8 mouse cellular contexts compared by ENCODE assay signal in the genomic region with DNA sequence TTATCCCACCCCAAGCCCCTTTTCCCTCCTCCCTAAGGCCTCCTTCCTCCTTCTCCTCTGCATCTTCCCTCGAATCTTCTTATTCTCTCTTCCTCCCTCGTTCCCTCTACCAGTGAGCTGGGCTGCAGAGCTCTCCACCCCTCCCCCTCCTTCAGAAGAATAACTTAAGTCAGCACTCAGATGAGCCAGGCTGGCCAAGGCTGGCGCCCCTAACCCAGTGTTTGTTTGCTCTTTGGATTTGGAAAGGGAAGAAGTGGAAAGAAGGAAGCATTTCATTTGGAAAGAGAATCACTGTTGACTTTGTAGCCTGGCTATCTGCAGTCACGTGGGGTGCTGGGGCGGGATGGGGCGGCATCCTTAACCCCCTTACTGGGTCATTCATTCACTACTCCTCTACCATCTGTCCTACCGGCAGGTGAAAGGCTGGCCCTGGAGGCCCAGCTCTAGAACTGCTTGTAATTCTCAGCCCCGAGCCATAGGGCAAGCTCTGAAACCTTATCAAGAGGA. TPM values are rescaled to one million over a fixed set of nuclear protein-coding genes. Genes with fewer than 3 reads are reported as not detected.
DNase-seq lines count a peak whose midpoint lies in the region; ATAC-seq and TF ChIP-seq lines count a peak whose summit lies in the region.

No protein-coding gene starts in this region.

- H3K27me3 ChIP-seq in heart, embryonic 13.5 days (replicated peaks), result peaks cover 4% of the 10 kb centered on the region; the same call in 1 of the 2 replicates
- H3K27me3 ChIP-seq in hindbrain, embryonic 12.5 days, result no peaks in the 10 kb centered on the region
- no peaks in the 10 kb centered on the region for H3K27me3 ChIP-seq in limb, embryonic 14.5 days (ENCODE audit: control insufficient read depth, insufficient read depth, low read length)
- no peaks in the 10 kb centered on the region for H3K27me3 ChIP-seq in stomach, postnatal 0 days (ENCODE audit: control insufficient read depth, insufficient read depth, low read length)

- no peak for TF ChIP-seq EP300 in stomach, postnatal 0 days (optimal IDR thresholded peaks at IDR 0.05)

- H3K4me1 ChIP-seq in heart, embryonic 13.5 days, result peaks cover 49% of the 10 kb centered on the region
- H3K4me1 ChIP-seq in hindbrain, embryonic 12.5 days, result peaks cover 45% of the 10 kb centered on the region
- H3K4me1 ChIP-seq in limb, embryonic 14.5 days (ENCODE audit: control insufficient read depth, insufficient read depth, low read length), result peaks cover 20% of the 10 kb centered on the region
- peaks cover 11% of the 10 kb centered on the region; the same call in 1 of the 2 replicates for H3K4me1 ChIP-seq in stomach, postnatal 0 days (replicated peaks; ENCODE audit: control insufficient read depth, insufficient read depth)

- no peak for TF ChIP-seq CTCF in stomach, postnatal 0 days (IDR thresholded peaks at IDR 0.05; ENCODE audit: low read depth)

- no peak for TF ChIP-seq POLR2A in limb, embryonic 14.5 days (IDR thresholded peaks at IDR 0.05; ENCODE audit: borderline replicate concordance, extremely low read depth, insufficient read depth, insufficient read length)

- peak overlapping the region; percentile 77 for H3K4me3 ChIP-seq in heart, embryonic 13.5 days
- peak overlapping the region; percentile 71 for H3K4me3 ChIP-seq in hindbrain, embryonic 12.5 days
- peak overlapping the region; percentile 68 for H3K4me3 ChIP-seq in limb, embryonic 14.5 days (replicated peaks; ENCODE audit: low read length)
- H3K4me3 ChIP-seq in stomach, postnatal 0 days (ENCODE audit: low read depth, low read length), result peak overlapping the region; percentile 75

- no peak for ATAC-seq in heart, embryonic 13.5 days (ENCODE audit: extremely low read depth, insufficient number of reproducible peaks, low FRiP score, low TSS enrichment)
- ATAC-seq in hindbrain, embryonic 12.5 days (ENCODE audit: low FRiP score), result no peak; the same call in 1 of the 2 replicates
- 0 out of 2 replicates have a peak, but pooled peaks have one; percentile 1 for ATAC-seq in limb, embryonic 14.5 days (ENCODE audit: low FRiP score, low read depth)
- ATAC-seq in stomach, postnatal 0 days (ENCODE audit: low FRiP score, low TSS enrichment), result peak; percentile 28

- DNase-seq in heart, adult 9 months (ENCODE audit: low spot score in 2 of 2), result no peak
- DNase-seq in cerebellum, adult 11-12 months, result peak; percentile 81
- no peak for DNase-seq in limb, embryonic 14.5 days (ENCODE audit: low spot score)
- peak; percentile 75 for DNase-seq in stomach, postnatal 0 days (ENCODE audit: low spot score)
- no peak for DNase-seq in gastrocnemius, adult 18-20 months (ENCODE audit: low spot score)
- no peak for DNase-seq in spleen, postnatal 36 days (ENCODE audit: low spot score in 2 of 2)

- no peaks in the 10 kb centered on the region for H3K9me3 ChIP-seq in heart, embryonic 13.5 days
- no peaks in the 10 kb centered on the region for H3K9me3 ChIP-seq in hindbrain, embryonic 12.5 days (replicated peaks)
- no peaks in the 10 kb centered on the region for H3K9me3 ChIP-seq in limb, embryonic 14.5 days (ENCODE audit: control insufficient read depth, low read length)
- H3K9me3 ChIP-seq in stomach, postnatal 0 days (ENCODE audit: control insufficient read depth, low read length), result no peaks in the 10 kb centered on the region

- H3K9ac ChIP-seq in heart, embryonic 13.5 days, result peak overlapping the region; percentile 77
- peak overlapping the region; percentile 78 for H3K9ac ChIP-seq in hindbrain, embryonic 12.5 days
- peak overlapping the region; percentile 59 for H3K9ac ChIP-seq in limb, embryonic 14.5 days (ENCODE audit: low read depth, low read length, severe bottlenecking)
- H3K9ac ChIP-seq in stomach, postnatal 0 days (ENCODE audit: low read length), result peak overlapping the region; percentile 52

- peak overlapping the region; percentile 67 for H3K27ac ChIP-seq in heart, embryonic 13.5 days (replicated peaks)
- H3K27ac ChIP-seq in hindbrain, embryonic 12.5 days, result peak overlapping the region; percentile 86
- peak overlapping the region; percentile 63; the same call in 1 of the 2 replicates for H3K27ac ChIP-seq in limb, embryonic 14.5 days (replicated peaks; ENCODE audit: low read depth, low read length)
- peak overlapping the region; percentile 86 for H3K27ac ChIP-seq in stomach, postnatal 0 days (replicated peaks)

- H3K4me2 ChIP-seq in heart, embryonic 13.5 days, result peak overlapping the region; percentile 91
- H3K4me2 ChIP-seq in hindbrain, embryonic 12.5 days (replicated peaks), result peak overlapping the region; percentile 87
- H3K4me2 ChIP-seq in limb, embryonic 14.5 days (replicated peaks; ENCODE audit: low read depth, low read length, severe bottlenecking), result peak overlapping the region; percentile 82
- H3K4me2 ChIP-seq in stomach, postnatal 0 days (replicated peaks; ENCODE audit: low read depth), result peak overlapping the region; percentile 93

- 19% methylated on average over 8 of the region's 8 CpGs for WGBS in heart, embryonic 13.5 days
- WGBS in hindbrain, embryonic 12.5 days, result 7% methylated on average over 8 of the region's 8 CpGs
- 22% methylated on average over 8 of the region's 8 CpGs for WGBS in limb, embryonic 14.5 days
- WGBS in stomach, postnatal 0 days, result 13% methylated on average over 8 of the region's 8 CpGs

- 0 out of 2 replicates have a peak, but pooled peaks cover 3% of the 10 kb centered on the region for H3K36me3 ChIP-seq in heart, embryonic 13.5 days
- no peaks in the 10 kb centered on the region for H3K36me3 ChIP-seq in hindbrain, embryonic 12.5 days
- 0 out of 2 replicates have a peak, but pooled peaks cover 4% of the 10 kb centered on the region for H3K36me3 ChIP-seq in limb, embryonic 14.5 days (ENCODE audit: control insufficient read depth, insufficient read depth, low read length)
- no peaks in the 10 kb centered on the region for H3K36me3 ChIP-seq in stomach, postnatal 0 days (ENCODE audit: control insufficient read depth, insufficient read depth, low read length)

RNA-seq across cellular contexts. Expression of a gene that starts 0.6 kb away (rescaled TPM):
- polyA plus RNA-seq in heart, embryonic 13.5 days (2015; fragmentation: Nextera tagmentation; extraction: Ambion mirVana), result 40.2 and 51.4 TPM in 2 replicates
- 115 and 142 TPM in 2 replicates for polyA plus RNA-seq in hindbrain, embryonic 12.5 days (2016; fragmentation: Nextera tagmentation; extraction: Ambion mirVana)
- polyA plus RNA-seq in limb, embryonic 14.5 days (2012; rRNA removed), result 147 and 196 TPM in 2 replicates
- 212 and 247 TPM in 2 replicates for polyA plus RNA-seq in limb, embryonic 14.5 days (2014; fragmentation: Nextera tagmentation; extraction: Ambion mirVana)
- 100 and 106 TPM in 2 replicates for polyA plus RNA-seq in stomach, postnatal 0 days (2015; fragmentation: Nextera tagmentation; extraction: Ambion mirVana)
- total RNA-seq in gastrocnemius, adult 18-20 months (2021), result 1 to 10 TPM; 4.7 to 6.0 TPM

RNA-seq across cellular contexts. Expression of a gene that starts 21.1 kb away (rescaled TPM):
- polyA plus RNA-seq in heart, embryonic 13.5 days (2015; fragmentation: Nextera tagmentation; extraction: Ambion mirVana), result 10.1 and 10.9 TPM in 2 replicates
- 12.2 and 12.8 TPM in 2 replicates for polyA plus RNA-seq in hindbrain, embryonic 12.5 days (2016; fragmentation: Nextera tagmentation; extraction: Ambion mirVana)
- polyA plus RNA-seq in limb, embryonic 14.5 days (2012; rRNA removed), result 12.1 and 16.2 TPM in 2 replicates
- polyA plus RNA-seq in limb, embryonic 14.5 days (2014; fragmentation: Nextera tagmentation; extraction: Ambion mirVana), result 9.1 and 10.2 TPM in 2 replicates
- 9.0 and 10.0 TPM in 2 replicates for polyA plus RNA-seq in stomach, postnatal 0 days (2015; fragmentation: Nextera tagmentation; extraction: Ambion mirVana)
- total RNA-seq in gastrocnemius, adult 18-20 months (2021), result 1 to 10 TPM; 1.2 to 1.3 TPM

Comparison
In these comparisons a context has a peak if more than half of its experiments do, and no peak if none do; other contexts are left out.
1. ATAC-seq: peak in limb, embryonic 14.5 days (single experiment) and stomach, postnatal 0 days (single experiment); none in heart, embryonic 13.5 days (single experiment) and hindbrain, embryonic 12.5 days (single experiment).
2. DNase-seq: peak in cerebellum, adult 11-12 months (single experiment) and stomach, postnatal 0 days (single experiment); none in heart, adult 9 months (0 of 2), limb, embryonic 14.5 days (single experiment), gastrocnemius, adult 18-20 months (single experiment) and spleen, postnatal 36 days (0 of 2).
3. Peak in every context shown above with its lines, with median percentiles within 50 percentile points of each other: H3K27ac ChIP-seq, H3K4me2 ChIP-seq, H3K4me3 ChIP-seq and H3K9ac ChIP-seq.